ENCODE assay signal across 28 mouse cellular contexts in the genomic region with DNA sequence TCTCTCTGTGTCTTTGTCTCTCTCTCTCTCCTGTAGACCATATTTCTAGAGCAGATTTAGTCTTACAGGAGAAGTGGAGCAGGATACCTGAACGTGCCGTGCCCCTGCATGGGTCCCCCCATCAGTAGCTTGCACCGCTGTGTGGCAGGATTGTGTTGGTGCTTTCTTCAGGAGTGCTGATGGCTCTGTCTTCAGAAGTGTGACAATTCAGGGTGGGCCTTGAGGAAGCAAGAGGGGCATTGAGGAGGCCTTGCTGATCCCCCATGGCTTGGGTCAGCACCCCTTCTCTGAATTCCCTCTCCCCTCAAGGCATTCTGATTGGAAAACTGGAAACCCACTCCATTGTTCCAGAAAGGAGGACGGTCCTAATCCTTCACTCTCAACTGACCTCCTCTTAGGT. TPM values are rescaled to one million over a fixed set of nuclear protein-coding genes. Genes with fewer than 3 reads are reported as not detected.
"Had no signal": no experiment of that assay in that cellular context is flagged by ENCODE, and none has a peak within 500 bp of the region (broad histone marks: within the 10 kb centered on the region; RNA-seq: fewer than 3 reads in every experiment).

No protein-coding gene starts in this region.

- H3K4me3 ChIP-seq: gastrocnemius, adult 2 months; heart, adult 2 months; heart, embryonic 13.5 days; heart, embryonic 15.5 days; hindbrain, embryonic 10.5 days; hindbrain, embryonic 12.5 days; intestine, embryonic 15.5 days; layer of hippocampus, adult 2 months; left cerebral cortex, adult 2 months; limb, embryonic 10.5 days; limb, embryonic 12.5 days; liver, embryonic 13.5 days; liver, embryonic 15.5 days had no signal

- ATAC-seq: hindbrain, embryonic 16.5 days; inflammation-experienced regulatory T-cells, adult 6 months; intestine, embryonic 15.5 days; intestine, postnatal 0 days; liver, postnatal 0 days had no signal

- DNase-seq: gastrocnemius, adult 2 months; gastrocnemius, postnatal 10 days; gastrocnemius, postnatal 25 days; heart, adult 2 months; heart, postnatal 14 days; heart, postnatal 36 days; kidney, adult 18-20 months; kidney, adult 8-10 months; kidney, postnatal 10 days; kidney, postnatal 4 days; liver; liver, embryonic 13.5 days; liver, postnatal 0 days had no signal

- H3K27ac ChIP-seq: gastrocnemius, adult 2 months; heart, adult 2 months; heart, embryonic 13.5 days; heart, embryonic 15.5 days; hindbrain, embryonic 10.5 days; hindbrain, embryonic 12.5 days; hindbrain, embryonic 14.5 days; intestine, embryonic 15.5 days; layer of hippocampus, adult 2 months; left cerebral cortex, adult 2 months; limb, embryonic 10.5 days; limb, embryonic 12.5 days; liver, embryonic 13.5 days; liver, embryonic 15.5 days had no signal

RNA-seq across cellular contexts. Expression of a gene that starts 4.0 kb away (rescaled TPM):
- total RNA-seq: granulocyte monocyte progenitor cell, adult 5-6 weeks had no signal
- polyA plus RNA-seq: inflammation-experienced regulatory T-cells, adult 6 months; limb, embryonic 12.5 days; liver, postnatal 0 days had no signal
